Mouse (Mus musculus) MN1 (cell line): ENCODE results near the gene Tfpt.
"Not testable (repeated sequence)": the region's sequence is repeated elsewhere in the genome, so short reads cannot be mapped to it uniquely, and the experiment has no call there.

Source experiments
- DNase-seq: peaks from one replicate; pipeline ENCODE4 v3.0.0-alpha.2; 2016; ENCODE audit warnings: low spot score

Gene Tfpt

GRCm38 (mm10) chr7:3574216-3574615, 55.5 kb downstream of the Tfpt start:
- no peak for DNase-seq

GRCm38 (mm10) chr7:3571847-3572246, 57.9 kb downstream of the Tfpt start:
- no peak for DNase-seq

GRCm38 (mm10) chr7:3570580-3570979, 59.1 kb downstream of the Tfpt start:
- DNase-seq = not testable (repeated sequence)
